Mouse (Mus musculus) left cerebral cortex, adult 9 months (tissue): Measurements from ENCODE around the gene Brd1.
A peak's percentile ranks its signal among the peaks of the same experiment; 100 is the strongest.
"Not testable (repeated sequence)": the region's sequence is repeated elsewhere in the genome, so short reads cannot be mapped to it uniquely, and the experiment has no call there.

Experiments
- DNase-seq, 2 experiments: peaks; one replicate each; pipeline ENCODE4 v3.0.0; 2022; ENCODE audit warnings: low spot score in 2 of 2

Gene Brd1

DNA sequence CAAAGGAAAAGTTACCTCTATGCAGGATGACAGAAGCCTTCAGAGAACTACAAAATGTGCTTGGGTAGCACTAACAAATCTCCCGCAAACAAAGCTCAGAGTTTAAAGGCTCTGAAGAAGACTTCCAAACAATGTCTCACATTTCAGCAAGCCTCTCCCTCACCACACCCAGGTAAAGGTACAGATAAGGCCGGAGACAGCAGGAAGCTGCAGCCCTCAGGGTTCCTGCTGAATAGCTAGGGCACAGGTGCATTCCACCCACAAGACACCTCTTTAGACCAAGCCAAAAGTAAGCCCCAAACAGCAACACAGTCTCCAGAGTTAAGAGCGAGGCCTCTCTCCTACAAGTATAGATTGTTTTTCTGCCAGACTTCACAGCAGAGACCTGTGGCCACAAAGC is 3.3 kb downstream of the Brd1 start:
- no peak for DNase-seq

GRCm38 (mm10) chr15:88727204-88727603 is 6.8 kb downstream of the Brd1 start:
- DNase-seq, result no peak

- DNase-seq, result no peak
These were observed 9.0 kb downstream of the Brd1 start for GRCm38 (mm10) chr15:88725036-88725435.

GRCm38 (mm10) chr15:88724311-88724710 is 9.7 kb downstream of the Brd1 start:
- DNase-seq, result no peak

DNA sequence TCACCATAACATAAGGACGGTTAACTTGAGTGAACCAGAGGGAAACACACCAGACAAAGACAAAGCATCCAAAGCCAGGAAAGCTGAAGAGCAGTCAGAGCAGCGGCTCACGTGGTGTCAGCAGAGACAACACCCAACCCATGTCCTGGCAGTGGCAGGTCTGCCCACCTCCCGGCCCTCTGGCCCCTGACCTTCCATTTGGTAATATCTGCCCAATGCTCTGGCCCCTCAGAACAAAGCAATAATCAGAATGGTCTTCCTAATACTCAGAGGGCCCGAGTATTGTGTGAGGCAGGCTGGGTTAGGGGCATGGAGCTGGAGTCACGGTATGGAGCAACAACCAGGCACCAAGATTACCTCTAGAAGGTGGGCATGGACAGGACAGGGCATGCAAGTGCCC is 10.8 kb downstream of the Brd1 start:
- no peak for DNase-seq

DNA sequence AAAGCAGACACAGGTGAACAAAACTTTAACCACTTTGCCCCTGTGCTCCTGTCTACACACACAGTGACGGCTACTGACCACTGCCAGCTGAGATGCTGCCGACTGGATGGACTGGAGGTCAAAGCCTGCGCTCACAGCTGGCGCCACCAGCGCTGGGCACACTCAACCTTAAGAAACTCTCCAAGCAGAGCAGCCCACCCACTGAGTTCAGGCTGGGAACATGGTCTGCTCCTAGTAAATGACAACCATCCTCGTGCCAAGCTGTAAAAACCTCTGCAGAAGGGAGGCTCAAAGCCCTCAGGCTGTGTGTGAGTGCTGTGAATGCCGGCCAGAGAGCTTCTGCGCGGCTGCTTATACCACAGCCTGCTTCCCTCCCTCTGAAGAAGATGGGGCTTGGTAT is 16.8 kb downstream of the Brd1 start:
- no peak for DNase-seq

GRCm38 (mm10) chr15:88716350-88716749 is 17.7 kb downstream of the Brd1 start:
- no peak for DNase-seq

DNA sequence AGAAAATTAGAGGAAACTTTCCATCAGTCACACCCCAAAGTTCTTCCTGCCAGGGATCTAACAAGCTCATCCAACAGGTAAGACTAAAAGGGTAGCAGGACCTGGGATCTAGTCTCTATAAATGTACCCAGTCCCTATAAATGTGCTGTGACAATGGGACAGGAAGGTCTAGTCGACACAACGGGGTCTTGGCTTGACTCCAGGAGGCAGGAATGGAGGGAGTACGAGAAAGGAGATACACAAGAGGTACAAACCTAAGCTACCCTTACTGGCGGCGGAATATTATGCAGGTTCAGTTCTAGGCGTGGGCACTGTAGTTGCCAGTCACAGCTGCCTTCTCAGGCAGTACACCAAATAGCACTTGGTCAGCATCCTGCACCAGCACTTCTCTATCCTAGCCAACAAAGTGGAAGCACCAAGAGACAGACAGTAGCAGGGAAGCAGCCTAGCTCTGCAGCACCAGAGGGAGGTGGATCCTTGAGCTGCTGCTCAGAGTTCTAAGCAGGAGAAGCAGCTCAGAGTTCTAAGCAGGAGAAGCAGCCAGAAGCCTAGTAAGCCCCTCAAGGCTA is 19.9 kb downstream of the Brd1 start:
- no peak for DNase-seq

DNA sequence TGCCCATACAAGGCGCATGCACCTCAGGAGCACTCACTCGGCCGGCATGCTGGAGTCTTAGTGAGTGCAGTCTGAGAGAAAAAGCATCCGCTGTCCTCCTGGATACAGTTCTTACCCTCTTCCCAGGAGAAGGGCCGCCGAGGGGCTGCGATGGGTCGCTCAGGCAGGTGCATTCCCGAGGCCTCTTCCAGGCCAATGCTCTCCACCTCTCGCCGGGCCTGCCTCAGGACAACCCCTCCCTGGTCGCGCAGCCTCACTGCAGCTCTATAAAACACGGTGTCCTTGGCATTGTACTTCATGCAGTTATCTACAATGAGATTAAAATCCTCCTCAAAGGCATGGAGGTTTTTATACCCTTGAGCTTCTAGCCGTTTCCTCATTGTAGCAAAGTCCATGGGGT is 21.5 kb downstream of the Brd1 start:
- DNase-seq, result no peak

GRCm38 (mm10) chr15:88709878-88710277 is 24.2 kb downstream of the Brd1 start:
- DNase-seq, result no peak

- DNase-seq, result no peak
These were observed 25.1 kb downstream of the Brd1 start for GRCm38 (mm10) chr15:88708657-88709511.

- DNase-seq, result no peak
These were observed 25.8 kb downstream of the Brd1 start for GRCm38 (mm10) chr15:88708204-88708603.

DNA sequence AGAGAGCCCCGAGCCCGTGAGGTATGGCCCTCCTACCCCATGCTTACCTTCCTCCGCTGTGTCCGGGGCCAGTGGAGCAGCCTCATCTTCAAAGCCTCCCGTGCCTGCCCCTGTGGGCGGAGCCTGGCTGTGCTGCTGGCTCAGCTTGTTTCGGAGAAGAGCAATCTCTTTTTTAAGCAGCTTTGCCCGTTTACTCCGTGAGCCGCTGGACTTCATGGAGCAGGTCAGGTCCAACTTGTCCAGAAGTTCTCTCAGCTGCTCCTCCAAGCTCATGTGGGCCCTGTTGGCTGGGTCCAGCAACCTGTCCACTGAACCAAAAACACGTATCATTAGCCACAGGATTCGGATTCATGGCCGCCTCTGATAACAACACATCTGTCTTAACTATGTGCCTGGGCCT is 27.0 kb downstream of the Brd1 start:
- DNase-seq, result not testable (repeated sequence)

- no peak for DNase-seq
These were observed 27.7 kb downstream of the Brd1 start for GRCm38 (mm10) chr15:88706320-88706719.

DNA sequence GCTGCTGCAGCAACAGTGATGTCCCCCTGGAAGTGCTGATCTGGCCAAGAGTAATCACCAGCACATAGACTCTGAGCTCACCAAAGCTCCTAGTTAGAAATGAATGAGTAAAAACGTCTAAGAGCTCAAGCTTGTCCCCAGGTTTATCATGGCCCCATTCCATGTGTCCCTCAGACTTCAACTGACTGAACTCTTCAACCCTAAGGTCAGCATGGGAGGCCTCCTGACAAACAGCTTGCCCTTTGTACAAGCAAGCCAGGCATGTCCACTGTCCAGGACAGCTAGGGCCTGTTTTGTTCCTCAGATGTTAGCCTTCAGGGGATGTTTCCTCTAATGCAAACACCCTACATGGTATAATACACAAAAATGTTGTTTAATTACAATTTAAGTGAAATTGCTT is 29.7 kb downstream of the Brd1 start:
- DNase-seq, result no peak

- no peak for DNase-seq
These were observed 31.5 kb downstream of the Brd1 start for GRCm38 (mm10) chr15:88702501-88702900.

GRCm38 (mm10) chr15:88700759-88701158 is 33.3 kb downstream of the Brd1 start:
- no peak for DNase-seq

GRCm38 (mm10) chr15:88699508-88699907 is 34.5 kb downstream of the Brd1 start:
- no peak for DNase-seq

GRCm38 (mm10) chr15:88697586-88697985 is 36.4 kb downstream of the Brd1 start:
- no peak for DNase-seq

GRCm38 (mm10) chr15:88696055-88696454 is 38.0 kb downstream of the Brd1 start:
- DNase-seq, result no peak

DNA sequence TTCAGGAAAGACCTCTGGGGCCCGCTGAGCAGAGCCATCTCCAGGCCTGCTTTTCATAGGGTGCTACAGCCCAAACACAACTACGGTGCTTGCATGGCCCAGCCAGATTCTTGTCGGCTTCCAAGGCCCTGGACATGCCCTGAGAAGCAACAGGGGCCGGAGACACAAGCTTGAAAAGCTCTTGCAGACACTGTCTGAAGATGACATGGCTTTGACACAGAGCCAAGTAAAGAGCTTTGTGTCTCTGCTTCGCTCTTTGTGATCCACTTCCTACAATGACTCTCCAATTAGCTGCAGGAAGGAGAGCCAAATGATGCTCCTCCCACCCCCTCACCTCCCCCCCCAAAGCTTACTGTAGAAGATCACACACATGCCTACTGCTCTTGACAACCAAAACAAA is 40.0 kb downstream of the Brd1 start:
- no peak for DNase-seq

- no peak for DNase-seq
These were observed 41.3 kb downstream of the Brd1 start for GRCm38 (mm10) chr15:88692720-88693119.

DNA sequence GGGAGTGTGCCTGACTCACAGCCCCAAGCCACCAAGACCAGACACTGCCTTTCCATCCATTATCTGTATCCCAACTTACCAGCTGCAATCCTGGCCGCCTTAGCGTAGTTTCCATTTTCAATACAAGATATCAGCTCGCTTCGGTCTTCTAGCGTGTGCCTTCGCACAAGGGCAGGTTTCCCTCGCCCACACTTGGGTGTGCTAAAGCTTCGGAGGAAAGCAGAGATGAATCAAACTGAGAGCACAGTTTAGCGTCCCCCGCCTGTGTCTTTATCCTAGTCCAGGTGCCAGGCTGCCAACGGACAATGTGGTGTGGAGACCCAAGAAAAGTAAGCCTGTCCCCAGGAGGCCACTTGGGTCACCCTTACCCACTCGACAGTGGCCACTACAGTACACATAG is 42.9 kb downstream of the Brd1 start:
- peak in 1 of 2 experiments; percentile 36 for DNase-seq

DNA sequence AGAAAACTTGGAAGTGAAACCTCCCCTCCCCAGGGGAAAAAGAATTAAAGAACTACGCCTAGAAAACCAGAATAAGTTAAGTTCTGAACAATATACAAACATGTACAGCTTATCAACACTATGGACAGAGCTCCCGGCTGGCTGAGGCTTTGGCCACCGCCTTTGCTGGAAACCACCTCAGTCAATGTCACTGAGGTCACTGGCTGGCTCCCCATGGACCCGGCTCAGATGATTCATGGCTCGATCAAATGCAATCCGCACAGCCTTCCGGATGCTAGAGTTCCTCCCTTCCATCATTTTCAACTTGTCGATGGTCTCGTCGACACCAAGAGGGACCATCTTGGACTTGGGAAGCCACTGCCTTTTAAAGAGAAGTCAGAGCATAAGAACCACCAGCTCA is 45.9 kb downstream of the Brd1 start:
- DNase-seq, result no peak
